Mouse (Mus musculus) liver, embryonic 13.5 days (tissue): ENCODE measurements around the gene Pde3a. TPM values are rescaled to one million over a fixed set of nuclear protein-coding genes. Genes with fewer than 3 reads are reported as not detected.
A peak's percentile ranks its signal among the peaks of the same experiment; 100 is the strongest.
"Not testable (repeated sequence)": the region's sequence is repeated elsewhere in the genome, so short reads cannot be mapped to it uniquely, and the experiment has no call there.

Experiments used
- ATAC-seq: fragments of 200-750 bp; cut with Nextera tagmentation; 2 replicates; pipeline ENCODE4 v1.8.0; 2017; ENCODE audit warnings: low read depth, mild to moderate bottlenecking, moderate number of reproducible peaks, moderate library complexity
- DNase-seq: peaks from one replicate; pipeline ENCODE4 v3.0.0; 2022
- H3K27ac ChIP-seq: fragments of 300-500 bp; sonication (generic); 2 replicates; pipeline ENCODE4 v1.5.1; 2015; ENCODE audit warnings: moderate library complexity, mild to moderate bottlenecking, inconsistent platforms
- H3K27me3 ChIP-seq: fragments of 300-500 bp; sonication (generic); 2 replicates; pipeline ENCODE4 v1.6.1; 2015; ENCODE audit warnings: mild to moderate bottlenecking, inconsistent platforms
- H3K36me3 ChIP-seq: fragments of 300-500 bp; sonication (generic); 2 replicates; pipeline ENCODE4 v1.6.1; 2015; ENCODE audit warnings: mild to moderate bottlenecking, inconsistent platforms
- H3K4me1 ChIP-seq: fragments of 300-500 bp; sonication (generic); replicated peaks from 2 replicates; pipeline ENCODE4 v1.6.1; 2015; ENCODE audit warnings: inconsistent platforms
- H3K4me2 ChIP-seq: fragments of 300-500 bp; sonication (generic); 2 replicates; pipeline ENCODE4 v1.6.1; 2015; ENCODE audit warnings: inconsistent platforms, mild to moderate bottlenecking, moderate library complexity
- H3K4me3 ChIP-seq: fragments of 300-500 bp; sonication (generic); replicated peaks from 2 replicates; pipeline ENCODE4 v1.5.1; 2015; ENCODE audit warnings: mild to moderate bottlenecking, inconsistent platforms
- H3K9ac ChIP-seq: fragments of 300-500 bp; sonication (generic); 2 replicates; pipeline ENCODE4 v1.6.1; 2015; ENCODE audit warnings: mild to moderate bottlenecking, inconsistent platforms
- H3K9me3 ChIP-seq: fragments of 300-500 bp; sonication (generic); replicated peaks from 2 replicates; pipeline ENCODE4 v1.6.1; 2016; ENCODE audit warnings: inconsistent platforms
- WGBS: fragments of 180-500 bp; shearing (Covaris S2); methylation state at CpG from one replicate; pipeline ENCODE4 v1.1.7; 2015; ENCODE audit not compliant: insufficient replicate concordance; 5-methylcytosine and 5-hydroxymethylcytosine counted together
- polyA plus RNA-seq: library from polyadenylated mRNA; unstranded; fragments of >200 nt; fragmentation: Nextera tagmentation; extraction: Ambion mirVana; gene quantifications from 2 replicates; pipeline ENCODE4 v1.2.1, GENCODE M21; 2015

Gene Pde3a
- polyA plus RNA-seq, 1 experiment from 2014 or later: 1.2 TPM

DNA sequence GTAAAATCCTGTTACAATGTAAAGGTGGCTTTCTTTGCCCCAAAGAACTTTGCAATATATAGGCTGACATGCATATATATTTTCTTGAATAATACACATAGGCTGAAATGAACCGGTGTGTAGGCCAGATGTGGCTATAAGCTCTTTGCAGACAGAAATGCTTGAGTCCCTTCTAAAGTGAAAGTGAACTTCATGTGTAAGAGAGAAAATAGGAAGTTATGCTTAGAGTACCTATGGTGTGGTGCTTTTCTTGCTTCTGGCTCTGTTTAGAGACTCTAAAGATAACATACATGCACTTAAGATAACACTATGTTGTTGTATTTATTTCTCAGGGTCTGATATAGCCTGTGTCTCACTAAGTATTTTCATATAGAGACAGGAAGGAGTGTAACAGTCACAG, 58.3 kb downstream of the Pde3a start:
- 68% methylated on average over 1 of the region's 1 CpGs for WGBS

DNA sequence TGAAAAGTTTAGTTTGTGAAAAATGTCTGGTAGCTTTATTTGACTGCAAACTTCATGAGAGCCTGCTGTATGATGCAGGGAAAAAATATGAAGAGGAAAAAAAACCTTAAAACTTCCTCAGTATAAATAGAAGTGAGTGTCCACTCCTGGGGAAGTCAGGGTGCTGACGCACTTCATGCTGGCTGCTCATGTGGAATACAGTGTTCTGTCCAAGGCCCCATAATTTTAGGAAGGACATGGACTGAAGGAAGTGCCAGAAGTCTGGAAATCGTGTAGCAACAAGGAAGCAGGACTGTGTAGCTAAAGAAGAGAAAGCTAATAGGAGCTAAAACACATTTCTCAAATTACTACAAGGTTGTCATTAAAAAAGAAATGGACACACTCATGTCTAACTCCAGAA, 59.4 kb downstream of the Pde3a start:
- H3K9me3 ChIP-seq: no peaks in the 10 kb centered on the region
- H3K27ac ChIP-seq: no peak overlapping the region
- no peak for ATAC-seq
- no peak overlapping the region for H3K4me3 ChIP-seq
- no peak overlapping the region for H3K4me2 ChIP-seq
- no peaks in the 10 kb centered on the region for H3K36me3 ChIP-seq
- DNase-seq: no peak
- no peaks in the 10 kb centered on the region for H3K27me3 ChIP-seq
- no peaks in the 10 kb centered on the region for H3K4me1 ChIP-seq
- WGBS: 45% methylated on average over 2 of the region's 2 CpGs
- H3K9ac ChIP-seq: no peak overlapping the region

More for the DNA sequence above, 58.3 kb downstream of the Pde3a start:
- H3K9ac ChIP-seq: no peak overlapping the region
- no peak overlapping the region for H3K4me2 ChIP-seq
- ATAC-seq (no peak), DNase-seq (no peak)
- no peaks in the 10 kb centered on the region for H3K27me3 ChIP-seq
- no peak overlapping the region for H3K4me3 ChIP-seq
- no peaks in the 10 kb centered on the region for H3K4me1 ChIP-seq
- no peak overlapping the region for H3K27ac ChIP-seq
- no peaks in the 10 kb centered on the region for H3K36me3 ChIP-seq
- H3K9me3 ChIP-seq: no peaks in the 10 kb centered on the region

DNA sequence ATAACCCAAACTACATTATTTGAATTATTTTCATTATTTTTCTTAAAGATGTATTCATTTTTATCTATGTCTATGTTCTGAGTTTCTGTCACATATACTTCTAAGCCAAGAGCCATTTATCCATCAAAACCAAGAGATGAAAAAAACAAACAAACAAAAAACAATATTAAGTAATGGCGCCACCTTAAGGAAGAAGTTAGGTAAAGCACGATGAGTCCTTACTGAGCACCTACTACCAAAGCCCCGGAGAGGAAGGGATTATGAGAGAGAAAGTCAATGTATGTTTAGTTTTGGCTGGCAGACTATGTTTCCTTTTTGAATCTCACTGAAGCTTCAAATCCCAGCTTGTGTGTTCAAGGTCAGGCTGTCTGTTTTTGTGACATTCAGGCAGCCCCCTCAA, 60.8 kb downstream of the Pde3a start:
- Histone ChIP-seq H3K4me2 (no peak overlapping the region), H3K27ac (no peak overlapping the region), H3K9ac (no peak overlapping the region), H3K4me3 (no peak overlapping the region), H3K9me3 (no peaks in the 10 kb centered on the region), H3K36me3 (no peaks in the 10 kb centered on the region), H3K4me1 (no peaks in the 10 kb centered on the region), H3K27me3 (no peaks in the 10 kb centered on the region)
- WGBS: 25% methylated on average over 3 of the region's 3 CpGs
- ATAC-seq (no peak), DNase-seq (no peak)

GRCm38 (mm10) chr6:141310351-141310750, 61.3 kb downstream of the Pde3a start:
- no peak overlapping the region for H3K27ac ChIP-seq
- DNase-seq: no peak
- no peaks in the 10 kb centered on the region for H3K27me3 ChIP-seq
- no peak for ATAC-seq
- no peak overlapping the region for H3K4me2 ChIP-seq
- no peak overlapping the region for H3K9ac ChIP-seq
- H3K36me3 ChIP-seq: no peaks in the 10 kb centered on the region
- H3K4me1 ChIP-seq: no peaks in the 10 kb centered on the region
- no peak overlapping the region for H3K4me3 ChIP-seq
- H3K9me3 ChIP-seq: no peaks in the 10 kb centered on the region
- WGBS: 46% methylated on average over 6 of the region's 6 CpGs

GRCm38 (mm10) chr6:141311615-141312014, 62.5 kb downstream of the Pde3a start:
- Histone ChIP-seq H3K27ac (no peak overlapping the region), H3K27me3 (no peaks in the 10 kb centered on the region)
- no peak for ATAC-seq

DNA sequence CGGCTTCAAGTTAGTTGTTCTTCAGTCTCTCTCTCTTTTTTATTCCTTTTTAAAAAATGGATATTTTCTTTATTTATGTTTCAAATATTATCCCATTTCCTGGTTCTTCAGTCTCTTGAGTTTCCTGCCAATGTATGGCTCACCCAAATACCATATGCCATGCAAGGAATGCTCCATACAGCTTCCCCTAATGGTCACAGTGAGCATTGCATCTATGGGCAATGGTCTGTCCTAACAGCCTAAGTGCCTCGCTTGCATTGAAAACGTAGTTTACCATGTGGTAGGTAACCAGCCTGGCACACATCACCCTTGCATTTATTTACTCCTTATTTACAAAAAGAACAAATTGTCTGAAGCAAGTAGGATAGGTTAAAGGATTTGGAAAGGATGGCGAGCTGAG, 64.0 kb downstream of the Pde3a start:
- Histone ChIP-seq H3K4me2 (no peak overlapping the region), H3K27ac (no peak overlapping the region), H3K4me3 (no peak overlapping the region), H3K9me3 (no peaks in the 10 kb centered on the region), H3K36me3 (no peaks in the 10 kb centered on the region), H3K27me3 (no peaks in the 10 kb centered on the region), H3K9ac (no peak overlapping the region), H3K4me1 (no peaks in the 10 kb centered on the region)
- no peak for ATAC-seq
- DNase-seq: no peak
- WGBS: 72% methylated on average over 4 of the region's 4 CpGs

More at GRCm38 (mm10) chr6:141311615-141312014, 62.5 kb downstream of the Pde3a start:
- Histone ChIP-seq H3K4me1 (no peaks in the 10 kb centered on the region), H3K4me2 (no peak overlapping the region), H3K9ac (no peak overlapping the region), H3K9me3 (no peaks in the 10 kb centered on the region), H3K4me3 (no peak overlapping the region), H3K36me3 (no peaks in the 10 kb centered on the region)
- WGBS: 80% methylated on average over 6 of the region's 6 CpGs
- DNase-seq: no peak

- Histone ChIP-seq H3K27me3 (no peaks in the 10 kb centered on the region), H3K36me3 (no peaks in the 10 kb centered on the region), H3K9me3 (no peaks in the 10 kb centered on the region), H3K9ac (no peak overlapping the region), H3K27ac (no peak overlapping the region), H3K4me2 (no peak overlapping the region), H3K4me1 (no peaks in the 10 kb centered on the region), H3K4me3 (no peak overlapping the region)
- 66% methylated on average over 3 of the region's 3 CpGs for WGBS
- DNase-seq: no peak
- no peak for ATAC-seq
These were observed 69.4 kb downstream of the Pde3a start for GRCm38 (mm10) chr6:141318440-141318839.

GRCm38 (mm10) chr6:141321253-141321652, 72.2 kb downstream of the Pde3a start:
- H3K9ac ChIP-seq: no peak overlapping the region
- ATAC-seq: no peak

DNA sequence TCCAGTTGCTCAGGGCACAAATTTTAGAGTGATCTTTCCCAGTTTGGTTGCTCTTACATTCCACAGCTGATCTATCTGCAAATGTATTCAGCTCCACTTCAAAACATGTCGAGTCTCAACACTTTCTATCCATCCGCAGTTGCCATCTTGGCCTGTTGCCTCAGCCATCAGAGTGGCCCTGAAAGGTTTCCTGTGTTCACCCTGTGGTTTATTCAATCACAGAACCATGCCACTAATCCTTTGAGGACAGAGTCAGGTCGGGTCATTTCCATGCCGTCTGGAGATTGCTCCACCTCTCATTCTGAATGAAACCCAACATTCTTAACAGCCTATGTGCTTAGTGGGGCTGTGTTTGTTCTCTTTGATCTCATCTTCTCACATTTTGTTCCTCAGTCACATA, 73.9 kb downstream of the Pde3a start:
- H3K36me3 ChIP-seq: no peaks in the 10 kb centered on the region
- 33% methylated on average over 4 of the region's 4 CpGs for WGBS
- no peak overlapping the region for H3K27ac ChIP-seq
- DNase-seq (no peak), ATAC-seq (no peak)
- no peaks in the 10 kb centered on the region for H3K27me3 ChIP-seq
- no peaks in the 10 kb centered on the region for H3K4me1 ChIP-seq
- no peaks in the 10 kb centered on the region for H3K9me3 ChIP-seq
- no peak overlapping the region for H3K4me2 ChIP-seq
- H3K4me3 ChIP-seq: no peak overlapping the region
- no peak overlapping the region for H3K9ac ChIP-seq

More at GRCm38 (mm10) chr6:141321253-141321652, 72.2 kb downstream of the Pde3a start:
- no peaks in the 10 kb centered on the region for H3K27me3 ChIP-seq
- no peak overlapping the region for H3K4me2 ChIP-seq
- WGBS: 67% methylated on average over 3 of the region's 3 CpGs
- H3K36me3 ChIP-seq: no peaks in the 10 kb centered on the region
- H3K4me3 ChIP-seq: no peak overlapping the region
- no peak for DNase-seq
- H3K9me3 ChIP-seq: no peaks in the 10 kb centered on the region
- H3K4me1 ChIP-seq: no peaks in the 10 kb centered on the region
- H3K27ac ChIP-seq: no peak overlapping the region

- H3K9me3 ChIP-seq, DNase-seq, H3K27ac ChIP-seq, H3K27me3 ChIP-seq, H3K4me2 ChIP-seq, H3K4me3 ChIP-seq, ATAC-seq, H3K36me3 ChIP-seq, H3K9ac ChIP-seq, H3K4me1 ChIP-seq: not testable (repeated sequence)
- 67% methylated on average over 2 of the region's 2 CpGs for WGBS
These were observed 78.1 kb downstream of the Pde3a start for GRCm38 (mm10) chr6:141327134-141327533.

GRCm38 (mm10) chr6:141328071-141328470, 79.0 kb downstream of the Pde3a start:
- Histone ChIP-seq H3K4me2 (no peak overlapping the region), H3K4me3 (no peak overlapping the region), H3K9ac (no peak overlapping the region), H3K27ac (no peak overlapping the region), H3K9me3 (no peaks in the 10 kb centered on the region), H3K4me1 (peaks cover 10% of the 10 kb centered on the region; the same call in 1 of the 2 replicates), H3K36me3 (no peaks in the 10 kb centered on the region), H3K27me3 (no peaks in the 10 kb centered on the region)
- ATAC-seq: 0 out of 2 replicates have a peak, but pooled peaks have one; percentile 39
- 51% methylated on average over 3 of the region's 3 CpGs for WGBS
- DNase-seq: no peak

DNA sequence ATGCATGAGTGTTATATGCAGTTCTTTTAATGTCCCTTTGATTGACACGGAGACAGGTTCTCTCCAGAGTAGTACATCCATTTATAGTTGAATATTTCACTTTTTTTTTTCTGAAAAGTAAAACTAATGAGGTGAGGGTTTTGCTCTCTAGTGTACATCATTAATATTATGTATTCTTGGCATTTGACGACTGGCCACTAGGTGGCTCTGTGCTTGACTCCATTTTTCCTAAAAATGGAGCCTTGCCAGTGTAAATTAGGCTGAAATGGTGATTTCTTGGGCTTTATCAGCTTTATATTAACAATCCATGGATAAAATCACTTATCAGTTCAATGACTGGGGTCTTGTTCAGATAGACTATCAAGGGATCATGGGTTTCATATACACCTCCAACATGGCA, 82.4 kb downstream of the Pde3a start:
- H3K27me3 ChIP-seq: no peaks in the 10 kb centered on the region
- no peak overlapping the region for H3K4me3 ChIP-seq
- no peaks in the 10 kb centered on the region for H3K9me3 ChIP-seq
- no peak for ATAC-seq
- peaks cover 10% of the 10 kb centered on the region; the same call in 1 of the 2 replicates for H3K4me1 ChIP-seq
- H3K36me3 ChIP-seq: no peaks in the 10 kb centered on the region
- no peak for DNase-seq
- no peak overlapping the region for H3K9ac ChIP-seq
- no peak overlapping the region for H3K4me2 ChIP-seq
- 36% methylated on average over 2 of the region's 2 CpGs for WGBS
- no peak overlapping the region for H3K27ac ChIP-seq
